Mouse (Mus musculus) embryonic facial prominence, embryonic 12.5 days (tissue): ENCODE results near the gene Prdx5. TPM values are rescaled to one million over a fixed set of nuclear protein-coding genes. Genes with fewer than 3 reads are reported as not detected.
"Not testable (repeated sequence)": the region's sequence is repeated elsewhere in the genome, so short reads cannot be mapped to it uniquely, and the experiment has no call there.

ENCODE experiments used
- ATAC-seq: fragments of 200-750 bp; cut with Nextera tagmentation; 2 replicates; pipeline ENCODE4 v1.8.0; 2017; ENCODE audit not compliant: insufficient number of reproducible peaks, insufficient read depth, low FRiP score, low TSS enrichment
- H3K27ac ChIP-seq: fragments of 300-500 bp; sonication (generic); 2 replicates; pipeline ENCODE4 v1.5.1; 2016; ENCODE audit warnings: mild to moderate bottlenecking
- H3K27me3 ChIP-seq: fragments of 300-500 bp; sonication (generic); 2 replicates; pipeline ENCODE4 v1.6.1; 2016; ENCODE audit warnings: mild to moderate bottlenecking, moderate library complexity
- H3K36me3 ChIP-seq: fragments of 300-500 bp; sonication (generic); 2 replicates; pipeline ENCODE4 v1.6.1; 2016; ENCODE audit warnings: mild to moderate bottlenecking
- H3K4me1 ChIP-seq: fragments of 300-500 bp; sonication (generic); 2 replicates; pipeline ENCODE4 v1.6.1; 2016
- H3K4me2 ChIP-seq: fragments of 300-500 bp; sonication (generic); replicated peaks from 2 replicates; pipeline ENCODE4 v1.6.1; 2016; ENCODE audit warnings: mild to moderate bottlenecking, moderate library complexity
- H3K4me3 ChIP-seq: fragments of 300-500 bp; sonication (generic); 2 replicates; pipeline ENCODE4 v1.5.1; 2016; ENCODE audit warnings: mild to moderate bottlenecking
- H3K9ac ChIP-seq: fragments of 300-500 bp; sonication (generic); 2 replicates; pipeline ENCODE4 v1.6.1; 2016; ENCODE audit warnings: mild to moderate bottlenecking, moderate library complexity
- H3K9me3 ChIP-seq: fragments of 300-500 bp; sonication (generic); 2 replicates; pipeline ENCODE4 v1.6.1; 2016; ENCODE audit warnings: mild to moderate bottlenecking, moderate library complexity
- WGBS: fragments of 180-500 bp; shearing (Covaris S2); methylation state at CpG from one replicate; pipeline ENCODE4 v1.1.7; 2016; 5-methylcytosine and 5-hydroxymethylcytosine counted together
- polyA plus RNA-seq: library from polyadenylated mRNA; unstranded; fragments of >200 nt; fragmentation: Nextera tagmentation; extraction: Ambion mirVana; gene quantifications from 2 replicates; pipeline ENCODE4 v1.2.1, GENCODE M21; 2016

Prdx5 gene
- polyA plus RNA-seq, 1 experiment from 2014 or later: 192 TPM

GRCm38 (mm10) chr19:6899641-6900040 lies 10.3 kb downstream of the Prdx5 start:
- no peak overlapping the region for H3K27ac ChIP-seq
- 0 out of 2 replicates have a peak, but pooled peaks cover 3% of the 10 kb centered on the region for H3K9me3 ChIP-seq
- no peaks in the 10 kb centered on the region for H3K4me1 ChIP-seq
- H3K4me2 ChIP-seq: no peak overlapping the region
- 0 out of 2 replicates have a peak, but pooled peaks cover 2% of the 10 kb centered on the region for H3K36me3 ChIP-seq
- no peak for ATAC-seq
- no peak overlapping the region for H3K4me3 ChIP-seq
- H3K27me3 ChIP-seq: no peaks in the 10 kb centered on the region
- H3K9ac ChIP-seq: no peak overlapping the region
- 82% methylated on average over 4 of the region's 4 CpGs for WGBS

GRCm38 (mm10) chr19:6895608-6896305 lies 14.1 kb downstream of the Prdx5 start:
- not testable (repeated sequence) for H3K27ac ChIP-seq, H3K4me1 ChIP-seq, H3K27me3 ChIP-seq, H3K36me3 ChIP-seq, H3K4me3 ChIP-seq, ATAC-seq, H3K9ac ChIP-seq, H3K9me3 ChIP-seq, H3K4me2 ChIP-seq
- WGBS: 86% methylated on average over 18 of the region's 18 CpGs

GRCm38 (mm10) chr19:6893731-6894451 lies 16.0 kb downstream of the Prdx5 start:
- no peak overlapping the region for H3K27ac ChIP-seq
- H3K4me1 ChIP-seq: no peaks in the 10 kb centered on the region
- WGBS: 89% methylated on average over 14 of the region's 14 CpGs

GRCm38 (mm10) chr19:6892512-6892911 lies 17.4 kb downstream of the Prdx5 start:
- WGBS: 56% methylated on average over 4 of the region's 4 CpGs
- no peak overlapping the region for H3K9ac ChIP-seq
- H3K4me1 ChIP-seq: no peaks in the 10 kb centered on the region
- H3K36me3 ChIP-seq: no peaks in the 10 kb centered on the region
- H3K27ac ChIP-seq: no peak overlapping the region
- H3K4me2 ChIP-seq: no peak overlapping the region
- ATAC-seq: no peak
- H3K9me3 ChIP-seq: 0 out of 2 replicates have a peak, but pooled peaks cover 3% of the 10 kb centered on the region
- no peak overlapping the region for H3K4me3 ChIP-seq
- no peaks in the 10 kb centered on the region for H3K27me3 ChIP-seq

More at GRCm38 (mm10) chr19:6893731-6894451, 16.0 kb downstream of the Prdx5 start:
- H3K27me3 ChIP-seq: no peaks in the 10 kb centered on the region
- H3K9me3 ChIP-seq: 0 out of 2 replicates have a peak, but pooled peaks cover 3% of the 10 kb centered on the region
- H3K4me2 ChIP-seq: no peak overlapping the region
- no peak overlapping the region for H3K9ac ChIP-seq
- H3K36me3 ChIP-seq: no peaks in the 10 kb centered on the region
- no peak for ATAC-seq
- H3K4me3 ChIP-seq: no peak overlapping the region

GRCm38 (mm10) chr19:6877965-6878364 lies 31.9 kb downstream of the Prdx5 start:
- H3K9me3 ChIP-seq: peaks cover 4% of the 10 kb centered on the region; the same call in 1 of the 2 replicates
- no peak for ATAC-seq
- no peaks in the 10 kb centered on the region for H3K4me1 ChIP-seq
- no peak overlapping the region for H3K27ac ChIP-seq
- H3K4me2 ChIP-seq: no peak overlapping the region
- no peak overlapping the region for H3K4me3 ChIP-seq
- WGBS: 88% methylated on average over 4 of the region's 4 CpGs
- no peak overlapping the region for H3K9ac ChIP-seq
- no peaks in the 10 kb centered on the region for H3K36me3 ChIP-seq
- H3K27me3 ChIP-seq: no peaks in the 10 kb centered on the region

- H3K4me3 ChIP-seq: no peak overlapping the region
- no peaks in the 10 kb centered on the region for H3K27me3 ChIP-seq
- no peak for ATAC-seq
- H3K9ac ChIP-seq: no peak overlapping the region
- peaks cover 4% of the 10 kb centered on the region; the same call in 1 of the 2 replicates for H3K9me3 ChIP-seq
- no peaks in the 10 kb centered on the region for H3K36me3 ChIP-seq
- no peak overlapping the region for H3K4me2 ChIP-seq
- no peaks in the 10 kb centered on the region for H3K4me1 ChIP-seq
- no peak overlapping the region for H3K27ac ChIP-seq
These were observed 33.1 kb downstream of the Prdx5 start for GRCm38 (mm10) chr19:6876799-6877198.

GRCm38 (mm10) chr19:6875834-6876233 lies 34.1 kb downstream of the Prdx5 start:
- Histone ChIP-seq H3K27me3 (no peaks in the 10 kb centered on the region), H3K36me3 (no peaks in the 10 kb centered on the region), H3K4me2 (no peak overlapping the region), H3K9ac (no peak overlapping the region), H3K4me3 (no peak overlapping the region), H3K9me3 (peaks cover 3% of the 10 kb centered on the region; the same call in 1 of the 2 replicates), H3K4me1 (no peaks in the 10 kb centered on the region), H3K27ac (no peak overlapping the region)
- WGBS: 83% methylated on average over 6 of the region's 6 CpGs
- ATAC-seq: no peak

GRCm38 (mm10) chr19:6874257-6874656 lies 35.6 kb downstream of the Prdx5 start:
- Histone ChIP-seq H3K27me3 (no peaks in the 10 kb centered on the region), H3K27ac (no peak overlapping the region), H3K4me1 (no peaks in the 10 kb centered on the region), H3K4me2 (no peak overlapping the region), H3K36me3 (no peaks in the 10 kb centered on the region), H3K9me3 (no peaks in the 10 kb centered on the region), H3K9ac (no peak overlapping the region), H3K4me3 (no peak overlapping the region)
- 83% methylated on average over 1 of the region's 1 CpGs for WGBS
- ATAC-seq: no peak

- no peak for ATAC-seq
- WGBS: 70% methylated on average over 3 of the region's 3 CpGs
- H3K4me1 ChIP-seq: no peaks in the 10 kb centered on the region
- H3K27ac ChIP-seq: no peak overlapping the region
- H3K27me3 ChIP-seq: no peaks in the 10 kb centered on the region
- H3K4me3 ChIP-seq: no peak overlapping the region
- H3K4me2 ChIP-seq: no peak overlapping the region
- no peaks in the 10 kb centered on the region for H3K36me3 ChIP-seq
- H3K9ac ChIP-seq: no peak overlapping the region
- H3K9me3 ChIP-seq: no peaks in the 10 kb centered on the region
These were observed 37.2 kb downstream of the Prdx5 start for GRCm38 (mm10) chr19:6872701-6873100.

GRCm38 (mm10) chr19:6871574-6872271 lies 38.2 kb downstream of the Prdx5 start:
- 63% methylated on average over 5 of the region's 5 CpGs for WGBS
- Histone ChIP-seq H3K9me3 (no peaks in the 10 kb centered on the region), H3K4me2 (no peak overlapping the region), H3K27ac (no peak overlapping the region), H3K4me3 (no peak overlapping the region), H3K4me1 (no peaks in the 10 kb centered on the region), H3K27me3 (no peaks in the 10 kb centered on the region), H3K9ac (no peak overlapping the region), H3K36me3 (no peaks in the 10 kb centered on the region)
- ATAC-seq: no peak

GRCm38 (mm10) chr19:6869355-6869754 lies 40.6 kb downstream of the Prdx5 start:
- Histone ChIP-seq H3K9me3 (no peaks in the 10 kb centered on the region), H3K4me2 (peak overlapping the region; percentile 22; the same call in 1 of the 2 replicates), H3K4me3 (no peak overlapping the region), H3K27ac (no peak overlapping the region), H3K27me3 (no peaks in the 10 kb centered on the region), H3K36me3 (no peaks in the 10 kb centered on the region), H3K9ac (no peak overlapping the region), H3K4me1 (no peaks in the 10 kb centered on the region)
- WGBS: 4% methylated on average over 5 of the region's 5 CpGs
- no peak for ATAC-seq
